ENCODE assay signal across 11 mouse cellular contexts in genomic region chr10:61905308-61905707, GRCm38 (mm10).
DNase-seq lines count a peak whose midpoint lies in the region; ATAC-seq lines count a peak whose summit lies in the region.
"Had no signal": no experiment of that assay in that cellular context is flagged by ENCODE, and none has a peak within 500 bp of the region (broad histone marks: within the 10 kb centered on the region; RNA-seq: fewer than 3 reads in every experiment).

No protein-coding gene starts in this region.

- no peaks in the 10 kb centered on the region for H3K27me3 ChIP-seq in heart, embryonic 12.5 days (replicated peaks)
- no peaks in the 10 kb centered on the region for H3K27me3 ChIP-seq in embryonic facial prominence, embryonic 12.5 days

- H3K9ac ChIP-seq in heart, embryonic 12.5 days = no peak overlapping the region
- no peak overlapping the region for H3K9ac ChIP-seq in embryonic facial prominence, embryonic 12.5 days

- ATAC-seq in heart, embryonic 12.5 days (ENCODE audit: insufficient number of reproducible peaks, low FRiP score) = no peak
- ATAC-seq in embryonic facial prominence, embryonic 12.5 days (ENCODE audit: insufficient number of reproducible peaks, insufficient read depth, low FRiP score, low TSS enrichment) = no peak

- H3K9me3 ChIP-seq in heart, embryonic 12.5 days (replicated peaks) = no peaks in the 10 kb centered on the region; the same call in 1 of the 2 replicates
- H3K9me3 ChIP-seq in embryonic facial prominence, embryonic 12.5 days = no peaks in the 10 kb centered on the region

- 40% methylated on average over 8 of the region's 8 CpGs for WGBS in heart, embryonic 12.5 days
- WGBS in embryonic facial prominence, embryonic 12.5 days = 34% methylated on average over 8 of the region's 8 CpGs

- no peak overlapping the region for H3K4me3 ChIP-seq in heart, embryonic 12.5 days
- no peak overlapping the region for H3K4me3 ChIP-seq in embryonic facial prominence, embryonic 12.5 days

- no peak overlapping the region for H3K27ac ChIP-seq in heart, embryonic 12.5 days (ENCODE audit: poor library complexity, severe bottlenecking)
- H3K27ac ChIP-seq in embryonic facial prominence, embryonic 12.5 days = 0 out of 2 replicates have a peak overlapping the region, but pooled peaks have one; percentile 17
- H3K27ac ChIP-seq: macrophage had no signal

- no peak overlapping the region for H3K4me2 ChIP-seq in heart, embryonic 12.5 days
- H3K4me2 ChIP-seq in embryonic facial prominence, embryonic 12.5 days (replicated peaks) = no peak overlapping the region

- peaks cover 25% of the 10 kb centered on the region for H3K4me1 ChIP-seq in heart, embryonic 12.5 days (replicated peaks)
- no peaks in the 10 kb centered on the region for H3K4me1 ChIP-seq in embryonic facial prominence, embryonic 12.5 days

- DNase-seq in heart, postnatal 14 days = peak; percentile 30 to 47
- peak; percentile 71 for DNase-seq in kidney, postnatal 10 days
- DNase-seq in lung, postnatal 36 days = peak; percentile 55
- DNase-seq in cerebellum, postnatal 10 days = no peak
- DNase-seq in thymus, adult 18-20 months = no peak
- no peak for DNase-seq in embryo, embryonic 9.5 days (ENCODE audit: extremely low spot score)
- DNase-seq: adrenal gland, postnatal 14 days; cerebellum, adult 18-20 months had no signal

- intact Hi-C loops in heart, postnatal 14 days (cut with DNase I) = no loop called here

- peaks cover 18% of the 10 kb centered on the region for H3K36me3 ChIP-seq in heart, embryonic 12.5 days
- no peaks in the 10 kb centered on the region for H3K36me3 ChIP-seq in embryonic facial prominence, embryonic 12.5 days

Comparison
In these comparisons a context has a peak if more than half of its experiments do, and no peak if none do; other contexts are left out.
1. DNase-seq: peak in heart, postnatal 14 days (2 of 2), kidney, postnatal 10 days (single experiment) and lung, postnatal 36 days (single experiment); none in cerebellum, postnatal 10 days (0 of 2), thymus, adult 18-20 months (0 of 2) and embryo, embryonic 9.5 days (single experiment).